Mouse (Mus musculus): Measurements from ENCODE around the gene Fam240a. TPM values are rescaled to one million over a fixed set of nuclear protein-coding genes. Genes with fewer than 3 reads are reported as not detected.

The Fam240a gene
- under 1 TPM in 1 of 2 experiments, not detected in 1; 0.69 TPM for polyA plus RNA-seq (2017; shearing (Covaris generic))

GRCm38 (mm10) chr9:110916786-110917185 lies at the start of gene Fam240a:
TSS of gene Fam240a (minus strand) at chr9:110916861.
- peak; percentile 60 for ATAC-seq

- no peak for ATAC-seq
Observed at GRCm38 (mm10) chr9:110965910-110966231, 49.2 kb upstream of the Fam240a start.

GRCm38 (mm10) chr9:110965062-110965909 lies 48.6 kb upstream of the Fam240a start:
- no peak for ATAC-seq

GRCm38 (mm10) chr9:110963566-110964115 lies 47.0 kb upstream of the Fam240a start:
- ATAC-seq: no peak

- ATAC-seq: no peak
Observed at GRCm38 (mm10) chr9:110961386-110961785, 44.7 kb upstream of the Fam240a start.

- no peak for ATAC-seq
Observed at GRCm38 (mm10) chr9:110960230-110961149, 43.8 kb upstream of the Fam240a start.

GRCm38 (mm10) chr9:110959669-110960068 lies 43.0 kb upstream of the Fam240a start:
- ATAC-seq: no peak

- no peak for ATAC-seq
Observed at GRCm38 (mm10) chr9:110955962-110956361, 39.3 kb upstream of the Fam240a start.

- no peak for ATAC-seq
Observed at GRCm38 (mm10) chr9:110954681-110955445, 38.2 kb upstream of the Fam240a start.

- ATAC-seq: peak; percentile 43
Observed at GRCm38 (mm10) chr9:110953550-110954461, 37.1 kb upstream of the Fam240a start.

GRCm38 (mm10) chr9:110952931-110953549 lies 36.4 kb upstream of the Fam240a start:
- ATAC-seq: no peak

GRCm38 (mm10) chr9:110952398-110952797 lies 35.7 kb upstream of the Fam240a start:
- ATAC-seq: no peak

- ATAC-seq: no peak
Observed at GRCm38 (mm10) chr9:110951866-110952265, 35.2 kb upstream of the Fam240a start.

GRCm38 (mm10) chr9:110951397-110951796 lies 34.7 kb upstream of the Fam240a start, which contains the start of gene Lrrc2:
TSS of gene Lrrc2 (plus strand) at chr9:110951545.
- no peak for ATAC-seq

GRCm38 (mm10) chr9:110950109-110950508 lies 33.4 kb upstream of the Fam240a start:
- ATAC-seq: no peak

GRCm38 (mm10) chr9:110948813-110949310 lies 32.2 kb upstream of the Fam240a start:
- ATAC-seq: no peak

GRCm38 (mm10) chr9:110947900-110948299 lies 31.2 kb upstream of the Fam240a start:
- no peak for ATAC-seq

- ATAC-seq: no peak
Observed at GRCm38 (mm10) chr9:110947261-110947661, 30.6 kb upstream of the Fam240a start.

GRCm38 (mm10) chr9:110946548-110947044 lies 29.9 kb upstream of the Fam240a start:
- ATAC-seq: peak; percentile 100

- no peak for ATAC-seq
Observed at GRCm38 (mm10) chr9:110945926-110946325, 29.3 kb upstream of the Fam240a start, which contains the start of gene Tdgf1. TSS of gene Tdgf1 (minus strand) at chr9:110946158.
